Comparison of ENCODE assay signal across 9 mouse cellular contexts in the genomic region with DNA sequence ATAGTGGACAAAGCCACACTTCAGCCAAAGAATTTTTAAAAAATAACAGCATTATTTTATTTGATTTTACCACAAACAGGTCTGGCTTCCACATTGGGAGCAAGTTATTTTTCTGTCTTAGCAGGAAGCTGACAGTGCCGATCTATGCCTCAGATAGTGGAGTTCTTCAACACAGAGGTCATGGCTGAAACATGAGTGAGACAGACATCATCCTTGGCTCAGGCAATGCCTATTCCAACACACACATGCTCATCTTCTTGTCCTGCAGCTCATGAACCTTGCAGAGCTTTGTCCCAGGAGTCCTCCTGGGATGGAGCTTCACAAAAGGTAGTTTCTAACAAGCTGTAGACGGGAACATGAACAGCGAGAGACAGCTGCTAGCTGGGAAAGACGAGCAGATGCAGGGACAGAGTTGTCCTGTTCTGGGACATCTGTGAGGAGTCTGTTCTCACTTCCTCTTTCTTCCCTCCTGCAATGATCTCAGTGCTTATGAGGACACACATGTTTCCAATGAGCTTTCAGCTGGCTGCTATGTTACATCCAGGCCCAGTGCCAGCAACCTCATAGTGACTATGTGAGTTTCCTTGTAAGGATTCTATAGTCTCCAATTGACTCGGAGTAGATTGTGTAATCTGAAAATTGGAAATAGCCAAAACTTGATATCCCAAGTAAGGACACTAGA.
DNase-seq lines count a peak whose midpoint lies in the region; ATAC-seq lines count a peak whose summit lies in the region.
"Had no signal": no experiment of that assay in that cellular context is flagged by ENCODE, and none has a peak within 500 bp of the region (broad histone marks: within the 10 kb centered on the region; RNA-seq: fewer than 3 reads in every experiment).

No protein-coding gene starts in this region.

- WGBS in hindbrain, embryonic 16.5 days, result 91% methylated on average over 5 of the region's 5 CpGs

- no peak overlapping the region for H3K4me3 ChIP-seq in hindbrain, embryonic 16.5 days (ENCODE audit: low read length)
- H3K4me3 ChIP-seq: myocyte had no signal

- no peaks in the 10 kb centered on the region for H3K27me3 ChIP-seq in hindbrain, embryonic 16.5 days (replicated peaks; ENCODE audit: control insufficient read depth, insufficient read depth, low read length)

- DNase-seq in layer of hippocampus, adult 9-11 months, result peak; percentile 2
- DNase-seq in layer of hippocampus, adult 9-10 months (ENCODE audit: low spot score), result no peak
- peak; percentile 12 for DNase-seq in adipocyte (ENCODE audit: low spot score)
- DNase-seq in gastrocnemius, postnatal 10 days, result peak; percentile 5
- peak; percentile 8 for DNase-seq in lung, postnatal 14 days
- DNase-seq in layer of hippocampus, adult 11-12 months (ENCODE audit: low spot score), result no peak
- no peak for DNase-seq in layer of hippocampus, adult 8-10 months (ENCODE audit: low spot score in 2 of 2)

- ATAC-seq in hindbrain, embryonic 16.5 days, result no peak

- H3K9ac ChIP-seq in hindbrain, embryonic 16.5 days (ENCODE audit: low read depth, low read length), result no peak overlapping the region

- H3K4me2 ChIP-seq in hindbrain, embryonic 16.5 days (ENCODE audit: low read length), result no peak overlapping the region

- no peaks in the 10 kb centered on the region for H3K4me1 ChIP-seq in hindbrain, embryonic 16.5 days (ENCODE audit: control insufficient read depth, insufficient read depth, low read depth, low read length)

- H3K36me3 ChIP-seq in hindbrain, embryonic 16.5 days (ENCODE audit: control insufficient read depth, insufficient read depth, low read length), result no peaks in the 10 kb centered on the region

- no peaks in the 10 kb centered on the region for H3K9me3 ChIP-seq in hindbrain, embryonic 16.5 days (ENCODE audit: control insufficient read depth, low read length)

- H3K27ac ChIP-seq in hindbrain, embryonic 16.5 days (ENCODE audit: low read depth, low read length), result no peak overlapping the region

Comparison
In these comparisons a context has a peak if more than half of its experiments do, and no peak if none do; other contexts are left out.
1. DNase-seq: peak in layer of hippocampus, adult 9-11 months (single experiment), adipocyte (single experiment), gastrocnemius, postnatal 10 days (single experiment) and lung, postnatal 14 days (single experiment); none in layer of hippocampus, adult 9-10 months (single experiment), layer of hippocampus, adult 11-12 months (single experiment) and layer of hippocampus, adult 8-10 months (0 of 2).